Mouse (Mus musculus) thymus, adult 2 months (tissue): Measurements from ENCODE around the gene Fcgr3.

Source experiments
- CTCF ChIP-seq: fragments of 200-500 bp; IDR thresholded peaks from 2 replicates; pipeline ENCODE4 v1.5.1; 2012; ENCODE audit warnings: mild to moderate bottlenecking, control low read depth, low read length, moderate library complexity, borderline replicate concordance; ENCODE audit not compliant: control insufficient read depth, poor library complexity, insufficient read depth; ENCODE audit errors: extremely low read depth
- POLR2A ChIP-seq: fragments of 200-500 bp; IDR thresholded peaks from 2 replicates; pipeline ENCODE4 v1.6.1; 2012; ENCODE audit warnings: mild to moderate bottlenecking, low read length, control low read depth, moderate library complexity; ENCODE audit not compliant: control insufficient read depth, poor library complexity, insufficient read depth; ENCODE audit errors: extremely low read depth

GRCm38 (mm10) chr1:171061566-171061965 is 3.2 kb downstream of the Fcgr3 start:
- TF ChIP-seq POLR2A (no peak), CTCF (no peak)
